Mouse (Mus musculus) limb, embryonic 11.5 days (tissue): ENCODE measurements around the gene Olfr1132. TPM values are rescaled to one million over a fixed set of nuclear protein-coding genes. Genes with fewer than 3 reads are reported as not detected.
"Not testable (repeated sequence)": the region's sequence is repeated elsewhere in the genome, so short reads cannot be mapped to it uniquely, and the experiment has no call there.

Experiments
- ATAC-seq: fragments of 200-750 bp; cut with Nextera tagmentation; 2 replicates; pipeline ENCODE4 v1.8.0; 2017; ENCODE audit warnings: low read depth; ENCODE audit not compliant: insufficient number of reproducible peaks, low FRiP score, low TSS enrichment
- DNase-seq: peaks from one replicate; pipeline ENCODE4 v3.0.0-alpha.2; 2015; ENCODE audit warnings: low spot score
- H3K27ac ChIP-seq: fragments of 300-500 bp; sonication (generic); replicated peaks from 2 replicates; pipeline ENCODE4 v1.5.1; 2014; ENCODE audit warnings: low read depth, mild to moderate bottlenecking, low read length
- H3K27me3 ChIP-seq: fragments of 300-500 bp; sonication (generic); 2 replicates; pipeline ENCODE4 v1.6.1; 2014; ENCODE audit warnings: mild to moderate bottlenecking, low read length, mixed read lengths; ENCODE audit not compliant: control insufficient read depth, insufficient read depth
- H3K36me3 ChIP-seq: fragments of 300-500 bp; sonication (generic); 2 replicates; pipeline ENCODE4 v1.6.1; 2014; ENCODE audit warnings: mild to moderate bottlenecking, low read length, moderate library complexity, mixed read lengths; ENCODE audit not compliant: control insufficient read depth, insufficient read depth
- H3K4me1 ChIP-seq: fragments of 300-500 bp; sonication (generic); 2 replicates; pipeline ENCODE4 v1.6.1; 2014; ENCODE audit warnings: low read length, mixed read lengths; ENCODE audit not compliant: control insufficient read depth, insufficient read depth
- H3K4me2 ChIP-seq: fragments of 300-500 bp; sonication (generic); 2 replicates; pipeline ENCODE4 v1.6.1; 2014; ENCODE audit warnings: low read depth, mild to moderate bottlenecking, moderate library complexity; ENCODE audit not compliant: severe bottlenecking
- H3K4me3 ChIP-seq: fragments of 300-500 bp; sonication (generic); 2 replicates; pipeline ENCODE4 v1.5.1; 2014; ENCODE audit warnings: low read depth, low read length
- H3K9ac ChIP-seq: fragments of 300-500 bp; sonication (generic); 2 replicates; pipeline ENCODE4 v1.6.1; 2014; ENCODE audit warnings: mild to moderate bottlenecking, low read length
- H3K9me3 ChIP-seq: fragments of 300-500 bp; sonication (generic); 2 replicates; pipeline ENCODE4 v1.6.1; 2016; ENCODE audit warnings: low read length; ENCODE audit not compliant: control insufficient read depth
- WGBS: fragments of 180-500 bp; shearing (Covaris S2); extraction: QIAGEN DNeasy Blood & Tissue Kit; methylation state at CpG from one replicate; pipeline ENCODE4 v1.1.7; 2014; 5-methylcytosine and 5-hydroxymethylcytosine counted together
- polyA plus RNA-seq: library from polyadenylated mRNA; unstranded; fragments of >200 nt; fragmentation: Nextera tagmentation; extraction: Ambion mirVana; gene quantifications from 2 replicates; pipeline ENCODE4 v1.2.1, GENCODE M21; 2014

Gene Olfr1132
- not detected in 2 replicates for polyA plus RNA-seq

- no peak within 1 kb of the TSS for H3K27ac ChIP-seq
- H3K4me3 ChIP-seq: no peak within 1 kb of the TSS
- DNase-seq: no peak
- no peaks in the 10 kb centered on the region for H3K9me3 ChIP-seq
- no peak for ATAC-seq
- H3K9ac ChIP-seq: no peak within 1 kb of the TSS
- H3K27me3 ChIP-seq: no peaks in the 10 kb centered on the region
- H3K4me2 ChIP-seq: no peak within 1 kb of the TSS
- H3K36me3 ChIP-seq: no peaks in the 10 kb centered on the region
- H3K4me1 ChIP-seq: no peaks in the 10 kb centered on the region
Measured at GRCm38 (mm10) chr2:87637435-87637834, at the start of gene Olfr1132. Gene Olfr1132, minus strand, starts transcription at chr2:87637535.

GRCm38 (mm10) chr2:87673564-87673963 is 36.2 kb upstream of the Olfr1132 start, which contains the start of gene Olfr1135:
Gene Olfr1135, minus strand, starts transcription at chr2:87673664.
- H3K4me2 ChIP-seq: no peak within 1 kb of the TSS
- H3K4me1 ChIP-seq: no peaks in the 10 kb centered on the region
- no peak within 1 kb of the TSS for H3K27ac ChIP-seq
- no peaks in the 10 kb centered on the region for H3K9me3 ChIP-seq
- H3K9ac ChIP-seq: no peak within 1 kb of the TSS
- H3K36me3 ChIP-seq: no peaks in the 10 kb centered on the region
- no peak within 1 kb of the TSS for H3K4me3 ChIP-seq
- WGBS: 26% methylated on average over 1 of the region's 1 CpGs
- no peak for ATAC-seq
- no peak for DNase-seq
- H3K27me3 ChIP-seq: no peaks in the 10 kb centered on the region

GRCm38 (mm10) chr2:87658360-87658759 is 21.0 kb upstream of the Olfr1132 start, which contains the start of gene Olfr1134:
Gene Olfr1134, minus strand, starts transcription at chr2:87658460.
- Histone ChIP-seq H3K4me2 (no peak within 1 kb of the TSS), H3K9me3 (no peaks in the 10 kb centered on the region), H3K27ac (no peak within 1 kb of the TSS), H3K9ac (no peak within 1 kb of the TSS), H3K27me3 (no peaks in the 10 kb centered on the region), H3K36me3 (no peaks in the 10 kb centered on the region), H3K4me1 (no peaks in the 10 kb centered on the region), H3K4me3 (no peak within 1 kb of the TSS)
- 94% methylated on average over 2 of the region's 2 CpGs for WGBS
- no peak for DNase-seq
- ATAC-seq: no peak

DNA sequence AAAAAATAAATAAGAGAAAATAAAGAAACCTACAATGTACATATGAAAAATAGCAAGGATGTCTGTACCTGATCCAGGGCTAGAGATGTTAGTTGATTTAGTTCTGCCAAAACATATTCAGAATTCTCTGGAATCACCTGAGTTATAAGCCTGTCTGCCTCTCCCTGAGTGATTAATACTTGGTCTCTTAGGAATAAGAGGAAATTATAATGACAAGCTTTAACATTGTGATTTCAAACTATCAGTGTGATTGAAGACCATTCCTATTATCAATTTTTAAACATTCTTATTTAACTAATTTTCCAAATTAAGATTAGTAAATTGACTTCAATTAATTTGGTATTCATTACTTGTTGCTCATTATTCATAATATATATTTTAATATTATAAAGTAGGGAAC is 9.9 kb upstream of the Olfr1132 start, which contains the start of gene Olfr1133:
Olfr1133 (minus strand) TSS at position 101 of the 400 bp plus-strand sequence.
- no peak for DNase-seq
- Histone ChIP-seq H3K27ac (no peak within 1 kb of the TSS), H3K9ac (no peak within 1 kb of the TSS), H3K4me1 (no peaks in the 10 kb centered on the region), H3K9me3 (no peaks in the 10 kb centered on the region), H3K27me3 (no peaks in the 10 kb centered on the region), H3K4me2 (no peak within 1 kb of the TSS), H3K4me3 (no peak within 1 kb of the TSS), H3K36me3 (no peaks in the 10 kb centered on the region)
- no peak for ATAC-seq

- Histone ChIP-seq H3K4me2 (no peak overlapping the region), H3K4me3 (no peak overlapping the region), H3K36me3 (no peaks in the 10 kb centered on the region), H3K9ac (no peak overlapping the region), H3K4me1 (no peaks in the 10 kb centered on the region), H3K9me3 (no peaks in the 10 kb centered on the region), H3K27ac (no peak overlapping the region), H3K27me3 (no peaks in the 10 kb centered on the region)
- DNase-seq: no peak
- no peak for ATAC-seq
Measured at GRCm38 (mm10) chr2:87642441-87642840, 5.1 kb upstream of the Olfr1132 start.

DNA sequence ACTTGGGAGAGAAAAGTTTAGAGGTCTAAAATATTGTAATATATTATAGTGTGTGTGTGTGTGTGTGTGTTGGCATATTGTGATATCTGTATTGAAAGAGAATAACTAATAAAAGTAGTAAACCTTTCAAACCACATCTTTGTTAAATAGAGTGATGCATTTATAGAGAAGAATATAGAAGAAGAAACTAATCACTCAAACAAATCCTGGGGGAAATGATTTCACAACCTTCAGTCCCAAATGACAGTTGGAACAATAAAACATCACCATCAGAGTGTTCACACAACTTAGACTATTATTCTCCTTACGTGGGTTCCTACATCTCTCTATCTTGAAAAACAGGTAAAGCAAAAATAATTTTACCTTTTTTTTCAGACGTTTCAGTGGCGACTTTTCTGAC is 10.5 kb downstream of the Olfr1132 start, which contains the start of gene Olfr1131:
Olfr1131 (plus strand) TSS at position 301 of the 400 bp plus-strand sequence.
- H3K4me2 ChIP-seq: no peak within 1 kb of the TSS
- H3K27me3 ChIP-seq: no peaks in the 10 kb centered on the region
- no peaks in the 10 kb centered on the region for H3K9me3 ChIP-seq
- ATAC-seq (no peak), DNase-seq (no peak)
- H3K27ac ChIP-seq: no peak within 1 kb of the TSS
- no peak within 1 kb of the TSS for H3K4me3 ChIP-seq
- no peaks in the 10 kb centered on the region for H3K4me1 ChIP-seq
- H3K36me3 ChIP-seq: no peaks in the 10 kb centered on the region
- WGBS: 71% methylated on average over 3 of the region's 3 CpGs
- no peak within 1 kb of the TSS for H3K9ac ChIP-seq

DNA sequence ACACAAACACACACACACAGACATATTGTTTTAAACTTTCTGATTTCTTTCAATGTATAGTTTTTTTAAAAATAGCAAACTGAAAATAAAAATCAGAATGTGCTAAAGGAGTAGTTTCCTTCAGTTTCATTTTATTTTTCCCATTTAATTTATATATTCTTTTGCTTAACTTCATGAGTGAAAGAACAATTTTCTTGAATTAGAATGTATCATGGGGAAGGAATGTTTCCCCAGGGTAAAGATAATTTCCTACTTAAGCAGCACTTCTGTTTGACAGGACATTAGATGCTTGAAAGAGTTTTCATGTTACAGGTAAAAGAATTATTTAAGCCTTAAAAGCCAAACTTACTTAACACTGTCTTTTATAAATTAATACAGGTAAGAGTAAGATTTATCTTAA is 31.4 kb downstream of the Olfr1132 start, which contains the start of gene Olfr1130:
Olfr1130 (plus strand) TSS at position 301 of the 400 bp plus-strand sequence.
- not testable (repeated sequence) for H3K27ac ChIP-seq, H3K27me3 ChIP-seq, H3K4me2 ChIP-seq, H3K36me3 ChIP-seq, ATAC-seq, H3K4me1 ChIP-seq, H3K9me3 ChIP-seq, H3K4me3 ChIP-seq, H3K9ac ChIP-seq, DNase-seq

Other genes with a start within 250 kb of the Olfr1132 start
- not detected in 2 replicates for gene Olfr1123, start 220.9 kb downstream of the Olfr1132 start, polyA plus RNA-seq
- not detected in 2 replicates for gene Olfr1124, start 207.3 kb downstream of the Olfr1132 start, polyA plus RNA-seq
- not detected in 2 replicates for gene Olfr1126, start 183.6 kb downstream of the Olfr1132 start, polyA plus RNA-seq
- gene Pramel7, start 140.4 kb downstream of the Olfr1132 start, polyA plus RNA-seq: not detected in 2 replicates
- not detected in 2 replicates for gene Pramel6, start 131.0 kb downstream of the Olfr1132 start, polyA plus RNA-seq
- gene Olfr153, start 105.7 kb downstream of the Olfr1132 start, polyA plus RNA-seq: not detected in 2 replicates
- gene Olfr1128, start 92.0 kb downstream of the Olfr1132 start, polyA plus RNA-seq: not detected in 2 replicates
- not detected in 2 replicates for gene Olfr1129, start 63.6 kb downstream of the Olfr1132 start, polyA plus RNA-seq
- gene Olfr1130, start 31.3 kb downstream of the Olfr1132 start, polyA plus RNA-seq: not detected in 2 replicates
- not detected in 2 replicates for gene Olfr1131, start 10.4 kb downstream of the Olfr1132 start, polyA plus RNA-seq
- not detected in 2 replicates for gene Olfr1133, start 9.8 kb upstream of the Olfr1132 start, polyA plus RNA-seq
- gene Olfr1134, start 20.9 kb upstream of the Olfr1132 start, polyA plus RNA-seq: not detected in 2 replicates
- not detected in 2 replicates for gene Olfr1135, start 36.1 kb upstream of the Olfr1132 start, polyA plus RNA-seq
- not detected in 2 replicates for gene Olfr1136, start 56.4 kb upstream of the Olfr1132 start, polyA plus RNA-seq
- gene Olfr1137, start 75.6 kb upstream of the Olfr1132 start, polyA plus RNA-seq: not detected in 2 replicates
- gene Olfr1138, start 102.4 kb upstream of the Olfr1132 start, polyA plus RNA-seq: not detected in 2 replicates
- gene Olfr1140, start 106.2 kb upstream of the Olfr1132 start, polyA plus RNA-seq: not detected in 2 replicates
- gene Olfr1141, start 116.5 kb upstream of the Olfr1132 start, polyA plus RNA-seq: not detected in 2 replicates
- gene Olfr152, start 141.9 kb upstream of the Olfr1132 start, polyA plus RNA-seq: not detected in 2 replicates
- not detected in 2 replicates for gene Olfr1143, start 163.1 kb upstream of the Olfr1132 start, polyA plus RNA-seq
- gene Olfr1145, start 172.3 kb upstream of the Olfr1132 start, polyA plus RNA-seq: not detected in 2 replicates
- gene Olfr1148, start 193.0 kb upstream of the Olfr1132 start, polyA plus RNA-seq: not detected in 2 replicates
- gene Olfr1150-ps1, start 206.5 kb upstream of the Olfr1132 start, polyA plus RNA-seq: not detected in 2 replicates
- not detected in 2 replicates for gene Olfr1151, start 218.3 kb upstream of the Olfr1132 start, polyA plus RNA-seq
- not detected in 2 replicates for gene Olfr1152, start 229.0 kb upstream of the Olfr1132 start, polyA plus RNA-seq